Mouse (Mus musculus) olfactory bulb, adult 2 months (tissue): ENCODE data around the gene Prr23a3. TPM values are rescaled to one million over a fixed set of nuclear protein-coding genes. Genes with fewer than 3 reads are reported as not detected.

Experiments used
- H3K27ac ChIP-seq: fragments of 200-500 bp; 2 replicates; pipeline ENCODE4 v1.5.1; 2012; ENCODE audit warnings: low read depth, low read length; ENCODE audit not compliant: insufficient read depth
- H3K4me1 ChIP-seq: fragments of 200-500 bp; 2 replicates; pipeline ENCODE4 v1.6.1; 2012; ENCODE audit warnings: low read length; ENCODE audit not compliant: control insufficient read depth, insufficient read depth
- H3K4me3 ChIP-seq: fragments of 200-500 bp; 2 replicates; pipeline ENCODE4 v1.5.1; 2012; ENCODE audit warnings: mild to moderate bottlenecking, low read depth, low read length, moderate library complexity; ENCODE audit not compliant: insufficient read depth
- CTCF ChIP-seq: fragments of 200-500 bp; IDR thresholded peaks from 2 replicates; pipeline ENCODE4 v1.5.1; 2012; ENCODE audit warnings: low read depth, mild to moderate bottlenecking, low read length, moderate library complexity; ENCODE audit not compliant: insufficient read depth
- POLR2A ChIP-seq: fragments of 200-500 bp; IDR thresholded peaks from 2 replicates; pipeline ENCODE4 v1.6.1; 2012; ENCODE audit warnings: mild to moderate bottlenecking, low read depth, low read length, moderate library complexity; ENCODE audit not compliant: insufficient read depth
- WGBS: fragments of 180-500 bp; shearing (Covaris S2); methylation state at CpG from one replicate; pipeline ENCODE4 v1.1.7; 2018; 5-methylcytosine and 5-hydroxymethylcytosine counted together
- polyA plus RNA-seq: library from polyadenylated mRNA; stranded (reverse); fragments of >200 nt; gene quantifications from 2 replicates; pipeline ENCODE4 v1.2.4, GENCODE M21; 2012; ENCODE audit warnings: low replicate concordance; ENCODE audit not compliant: missing spikeins, insufficient read depth, insufficient read length

Gene Prr23a3
- not detected in 2 replicates for polyA plus RNA-seq

GRCm38 (mm10) chr9:98864571-98864970, at the start of gene Prr23a3:
Gene Prr23a3, plus strand, starts transcription at chr9:98864767.
- H3K4me1 ChIP-seq, result no peaks in the 10 kb centered on the region
- TF ChIP-seq CTCF, result no peak
- no peak for TF ChIP-seq POLR2A
- H3K4me3 ChIP-seq, result no peak within 1 kb of the TSS
- H3K27ac ChIP-seq, result no peak within 1 kb of the TSS
- WGBS, result 68% methylated on average over 22 of the region's 22 CpGs

- Histone ChIP-seq H3K4me3 (no peak overlapping the region), H3K4me1 (no peaks in the 10 kb centered on the region), H3K27ac (no peak overlapping the region)
- WGBS, result 75% methylated on average over 3 of the region's 3 CpGs
- no peak for TF ChIP-seq CTCF
- no peak for TF ChIP-seq POLR2A
These were observed 48.5 kb upstream of the Prr23a3 start for GRCm38 (mm10) chr9:98816066-98816465.

- Histone ChIP-seq H3K27ac (no peak overlapping the region), H3K4me3 (no peak overlapping the region), H3K4me1 (no peaks in the 10 kb centered on the region)
- TF ChIP-seq CTCF (no peak), POLR2A (no peak)
- WGBS, result 89% methylated on average over 7 of the region's 7 CpGs
These were observed 47.0 kb upstream of the Prr23a3 start for GRCm38 (mm10) chr9:98817592-98817991.

GRCm38 (mm10) chr9:98818971-98819370, 45.6 kb upstream of the Prr23a3 start:
- Histone ChIP-seq H3K27ac (no peak overlapping the region), H3K4me3 (no peak overlapping the region), H3K4me1 (no peaks in the 10 kb centered on the region)
- 83% methylated on average over 5 of the region's 5 CpGs for WGBS
- TF ChIP-seq CTCF (no peak), POLR2A (no peak)

- WGBS, result 96% methylated on average over 2 of the region's 2 CpGs
- TF ChIP-seq CTCF (no peak), POLR2A (no peak)
- Histone ChIP-seq H3K4me3 (no peak overlapping the region), H3K27ac (no peak overlapping the region), H3K4me1 (no peaks in the 10 kb centered on the region)
These were observed 45.1 kb upstream of the Prr23a3 start for GRCm38 (mm10) chr9:98819481-98819880.

GRCm38 (mm10) chr9:98820461-98820860, 44.1 kb upstream of the Prr23a3 start:
- Histone ChIP-seq H3K4me3 (no peak overlapping the region), H3K27ac (no peak overlapping the region), H3K4me1 (no peaks in the 10 kb centered on the region)
- WGBS, result 91% methylated on average over 4 of the region's 4 CpGs
- TF ChIP-seq POLR2A (no peak), CTCF (no peak)

- TF ChIP-seq CTCF, result no peak
- no peak for TF ChIP-seq POLR2A
- no peaks in the 10 kb centered on the region for H3K4me1 ChIP-seq
- no peak overlapping the region for H3K27ac ChIP-seq
- no peak overlapping the region for H3K4me3 ChIP-seq
These were observed 43.5 kb upstream of the Prr23a3 start for GRCm38 (mm10) chr9:98821067-98821466.

GRCm38 (mm10) chr9:98823805-98824204, 40.8 kb upstream of the Prr23a3 start:
- Histone ChIP-seq H3K4me1 (no peaks in the 10 kb centered on the region), H3K27ac (no peak overlapping the region), H3K4me3 (no peak overlapping the region)
- TF ChIP-seq POLR2A (no peak), CTCF (no peak)
- WGBS, result 93% methylated on average over 7 of the region's 7 CpGs

- 65% methylated on average over 5 of the region's 5 CpGs for WGBS
- Histone ChIP-seq H3K4me3 (no peak overlapping the region), H3K4me1 (no peaks in the 10 kb centered on the region), H3K27ac (no peak overlapping the region)
- TF ChIP-seq POLR2A (no peak), CTCF (no peak)
These were observed 35.1 kb upstream of the Prr23a3 start for GRCm38 (mm10) chr9:98829508-98829907.

GRCm38 (mm10) chr9:98837537-98838074, 27.0 kb upstream of the Prr23a3 start:
- WGBS, result 87% methylated on average over 7 of the region's 7 CpGs
- no peak for TF ChIP-seq CTCF
- TF ChIP-seq POLR2A, result no peak
- no peaks in the 10 kb centered on the region for H3K4me1 ChIP-seq
- H3K4me3 ChIP-seq, result no peak overlapping the region
- H3K27ac ChIP-seq, result no peak overlapping the region
